Mouse (Mus musculus) heart, postnatal 4 days (tissue): Measurements from ENCODE around the gene Fez2. TPM values are rescaled to one million over a fixed set of nuclear protein-coding genes. Genes with fewer than 3 reads are reported as not detected.
A peak's percentile ranks its signal among the peaks of the same experiment; 100 is the strongest.

Experiments
- DNase-seq: peaks from one replicate; pipeline ENCODE4 v3.0.0; 2021
- total RNA-seq, 2 experiments: library from RNA; stranded (reverse); gene quantifications; 2 replicates each; pipeline ENCODE4 v1.2.3; 2021

Gene Fez2
- total RNA-seq, 2 experiments from 2014 or later = 81.9 to 84.0 TPM

DNA sequence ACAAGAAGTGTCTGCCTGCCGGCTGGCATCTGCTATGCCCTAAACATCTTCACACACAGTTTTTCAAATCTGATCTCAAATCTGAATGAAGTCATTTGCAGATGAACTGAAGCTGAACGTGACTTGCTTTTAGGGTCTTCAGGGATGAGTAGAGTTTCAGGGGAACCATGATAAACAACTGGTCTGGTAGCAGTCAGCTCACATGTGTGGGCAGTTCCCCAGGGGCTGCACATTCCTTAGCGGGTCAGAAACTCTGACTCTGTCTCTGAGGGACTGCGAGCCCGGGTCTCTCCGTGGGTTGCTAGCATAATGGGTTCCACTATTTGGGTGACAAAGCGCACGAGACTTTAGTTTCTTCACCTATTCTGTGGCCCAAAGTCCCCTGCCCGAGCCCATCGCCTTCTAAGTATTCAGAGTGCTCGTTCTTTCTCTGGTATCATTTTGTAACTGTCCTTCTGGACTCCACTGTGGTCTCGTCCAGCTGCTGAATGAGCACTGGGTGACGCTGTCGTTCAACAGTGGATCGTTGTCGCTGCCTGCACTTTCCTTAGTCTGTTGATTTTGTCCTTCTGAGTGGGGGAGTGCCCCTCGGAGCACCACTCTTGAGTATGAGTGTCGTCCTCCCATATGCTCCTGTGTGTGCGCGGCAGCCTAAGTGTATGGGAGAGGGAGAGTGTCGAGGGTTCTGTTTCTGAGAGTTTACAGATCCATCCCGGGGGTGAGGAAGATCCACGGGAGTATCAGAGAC lies 53.2 kb downstream of the Fez2 start:
- DNase-seq = no peak

DNA sequence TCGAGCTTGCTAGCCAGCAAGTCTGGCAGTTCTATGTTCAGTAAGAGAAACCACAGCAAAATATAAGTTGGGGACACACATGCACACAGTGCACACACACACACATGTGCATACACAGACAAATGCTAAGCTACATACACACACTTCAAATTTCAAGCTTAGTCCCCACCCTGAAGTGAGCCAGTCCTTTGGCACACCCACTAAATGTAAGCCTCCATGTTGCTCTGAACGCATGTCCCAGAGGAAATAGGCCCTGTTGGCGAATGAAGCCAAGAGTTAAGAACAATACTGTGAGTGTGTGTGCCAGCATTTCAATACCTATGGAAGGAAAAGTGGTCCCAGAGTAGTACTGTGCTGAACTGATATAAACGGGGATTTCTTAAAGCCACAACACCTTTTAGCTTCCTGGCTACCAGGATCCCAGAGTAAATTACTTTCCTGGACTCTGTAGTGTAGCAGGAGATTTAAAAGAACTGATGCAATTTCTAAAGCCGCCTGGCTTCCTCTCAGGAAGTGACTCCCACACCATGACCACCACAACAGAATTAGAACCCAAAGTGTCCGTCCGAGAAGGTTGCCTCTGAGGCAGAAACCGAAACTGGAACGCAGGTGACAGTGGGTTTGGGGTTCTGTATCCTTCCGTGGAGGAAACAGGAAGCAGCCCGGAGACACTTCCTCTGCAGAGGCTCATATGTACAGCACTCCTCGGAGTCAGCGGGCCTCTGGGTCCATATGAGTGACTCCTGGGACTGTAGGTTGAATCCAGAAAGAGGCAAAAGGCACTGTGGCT lies 55.8 kb downstream of the Fez2 start:
- DNase-seq = peak; percentile 48

GRCm38 (mm10) chr17:78358251-78358726 lies 59.7 kb downstream of the Fez2 start:
- no peak for DNase-seq

DNA sequence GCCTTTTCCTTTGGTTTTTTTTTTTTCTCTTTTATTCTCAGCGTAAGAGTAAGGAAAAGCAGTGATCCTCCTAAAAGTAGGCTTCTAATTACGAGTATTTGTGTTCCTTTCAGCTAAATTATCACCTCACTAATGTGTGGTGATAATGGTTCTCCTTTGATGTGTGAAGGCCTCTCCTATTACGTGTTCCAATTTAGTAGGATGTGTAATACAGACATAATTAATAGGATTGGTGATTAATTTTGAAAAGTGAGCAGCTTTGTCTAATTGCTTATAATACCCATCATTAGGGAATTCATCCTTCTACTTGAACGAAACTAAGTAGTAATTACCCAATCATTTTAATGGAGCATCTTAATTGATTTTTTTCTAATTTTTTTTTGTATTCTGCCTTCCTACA lies 60.2 kb downstream of the Fez2 start:
- DNase-seq = no peak

DNA sequence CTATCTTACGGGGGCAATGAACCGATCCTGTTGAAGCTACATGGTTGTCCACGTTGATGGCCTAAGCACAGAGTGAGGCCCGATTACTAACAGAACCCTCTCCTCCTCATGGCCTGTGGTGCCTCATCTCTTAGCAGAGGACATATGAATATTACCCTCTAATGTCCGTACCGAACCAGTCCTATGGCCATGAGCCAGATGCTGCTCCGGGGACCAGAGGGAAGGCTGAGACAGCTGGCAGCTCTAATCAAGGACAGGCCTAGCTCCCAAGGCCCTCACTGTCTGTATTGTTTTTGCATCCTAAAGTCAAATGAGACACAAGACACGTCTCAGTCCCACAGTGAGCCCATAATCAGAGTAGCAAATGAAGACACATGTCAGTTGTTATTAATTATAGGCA lies 62.3 kb downstream of the Fez2 start:
- DNase-seq = no peak

DNA sequence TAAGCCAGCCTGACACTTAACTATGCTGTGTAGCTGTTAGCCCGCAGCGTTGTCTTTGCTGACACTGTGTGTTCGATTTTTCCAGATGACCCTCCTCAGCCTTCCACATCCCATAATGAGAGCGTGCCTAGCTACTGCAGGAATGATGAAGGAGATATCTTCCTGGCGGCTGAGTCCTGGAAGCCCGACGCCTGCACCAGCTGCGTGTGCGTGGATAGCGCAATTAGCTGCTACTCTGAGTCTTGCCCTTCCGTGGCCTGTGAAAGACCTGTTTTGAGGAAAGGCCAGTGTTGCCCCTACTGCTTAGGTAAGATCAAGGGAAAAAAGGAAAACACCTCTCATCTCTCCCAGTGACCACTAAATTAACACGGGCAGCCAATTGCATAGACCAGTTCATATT lies 63.1 kb downstream of the Fez2 start:
- DNase-seq = no peak

DNA sequence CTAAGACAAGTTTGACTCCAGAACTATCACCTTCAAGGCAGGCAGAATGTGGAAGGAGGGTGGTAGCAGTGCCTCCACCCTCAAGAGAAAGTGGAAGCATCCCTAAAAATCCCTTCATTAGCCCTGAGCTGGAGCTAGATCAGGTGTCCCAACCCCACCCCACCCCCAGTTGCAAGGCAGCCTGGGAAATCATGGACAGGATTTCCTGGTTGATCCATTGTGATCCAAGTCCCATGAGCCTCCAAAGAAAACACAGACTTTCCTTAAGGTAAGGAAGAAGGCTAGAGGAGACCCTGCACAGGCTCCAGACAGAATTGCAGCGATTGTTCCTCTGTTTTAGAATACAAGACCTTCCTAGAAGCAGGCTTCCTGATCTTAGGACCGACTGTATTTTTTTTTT lies 63.5 kb downstream of the Fez2 start:
- no peak for DNase-seq

GRCm38 (mm10) chr17:78352500-78352855 lies 65.5 kb downstream of the Fez2 start:
- DNase-seq = no peak

DNA sequence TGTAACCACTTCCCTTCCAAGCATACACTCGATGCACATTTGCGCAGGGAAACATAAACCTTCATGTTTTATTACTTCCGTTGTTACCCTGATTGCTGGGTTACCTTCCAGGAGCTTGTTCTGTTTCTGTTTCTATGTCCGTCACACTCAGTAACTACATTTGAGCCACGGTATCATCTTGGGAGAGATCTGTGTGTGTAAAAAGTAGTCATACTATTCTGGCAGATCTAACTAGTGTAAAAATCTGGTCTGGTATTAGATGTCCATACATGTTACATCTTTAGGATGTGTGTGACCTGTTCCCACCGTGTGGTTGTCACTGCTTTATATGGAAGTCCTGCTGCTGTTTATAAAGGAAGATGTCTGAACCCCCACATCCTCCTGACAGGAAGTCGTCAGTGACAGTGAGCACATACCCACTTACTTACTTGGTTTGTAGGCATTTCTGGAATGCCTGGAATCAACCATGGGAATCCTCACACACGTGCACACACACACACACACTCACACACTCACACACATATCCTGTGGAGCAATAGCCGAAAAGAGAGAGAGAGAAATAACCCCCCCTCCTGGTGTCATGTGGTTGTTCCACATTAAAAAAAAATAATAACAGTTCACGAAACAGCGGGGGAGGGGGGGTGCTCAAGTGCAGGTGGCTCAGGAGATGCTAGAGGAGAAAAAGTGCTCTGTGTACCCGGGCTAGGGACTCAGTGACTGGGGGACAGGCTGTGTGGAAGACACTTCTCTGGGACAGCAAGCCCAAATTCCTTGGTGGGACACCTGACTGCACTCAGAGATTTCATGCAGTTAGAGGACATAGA lies 66.1 kb downstream of the Fez2 start:
- no peak for DNase-seq

DNA sequence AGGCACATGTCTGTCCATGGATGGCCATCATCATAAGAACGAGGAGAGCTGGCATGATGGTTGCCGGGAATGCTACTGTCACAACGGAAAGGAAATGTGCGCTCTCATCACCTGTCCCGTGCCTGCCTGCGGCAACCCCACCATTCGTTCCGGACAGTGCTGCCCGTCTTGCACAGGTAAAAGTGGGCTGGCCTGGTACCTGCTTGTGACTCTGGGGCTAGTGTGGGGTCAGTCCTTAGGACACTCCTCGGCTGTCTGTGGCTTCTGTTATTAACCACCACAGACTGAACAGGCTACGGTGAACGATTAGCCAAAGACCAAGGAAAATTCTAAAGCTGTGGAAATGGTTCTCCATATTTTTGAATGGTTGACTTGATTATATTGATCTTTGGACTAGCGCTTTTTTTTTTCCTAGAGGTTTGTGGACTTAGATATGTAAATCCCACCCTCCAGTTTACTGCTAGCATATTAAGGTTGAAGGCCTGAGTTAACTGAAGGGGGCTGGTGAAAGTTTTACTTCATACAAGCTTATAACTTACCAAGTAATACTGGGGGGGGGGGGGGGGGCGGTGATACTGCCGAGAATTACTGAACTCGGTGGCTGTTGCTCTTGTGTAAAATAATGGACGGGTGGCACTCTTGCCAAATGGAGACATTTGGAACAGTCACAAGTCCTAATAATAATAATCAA lies 70.7 kb downstream of the Fez2 start:
- DNase-seq = no peak

DNA sequence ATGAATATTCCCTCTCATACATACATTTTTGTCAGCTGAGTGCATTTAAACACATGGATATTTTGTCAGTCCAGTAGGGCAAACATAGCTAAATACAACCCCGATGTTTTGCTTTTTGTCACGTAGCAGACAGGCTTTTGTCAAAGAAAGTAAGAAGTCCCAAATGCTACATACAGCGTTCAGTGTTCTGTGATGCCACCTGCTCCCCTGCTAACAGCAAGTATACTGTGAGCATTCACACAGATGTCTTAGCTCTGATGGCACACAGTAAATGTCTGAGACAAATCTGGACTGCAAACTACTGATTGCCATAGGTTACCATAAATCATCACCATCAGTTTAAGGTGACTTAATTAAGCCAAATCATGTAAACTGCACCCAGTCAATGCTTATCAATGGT lies 74.3 kb downstream of the Fez2 start:
- DNase-seq = no peak

- DNase-seq = no peak
Observed at GRCm38 (mm10) chr17:78335250-78335649, 82.7 kb downstream of the Fez2 start.

DNA sequence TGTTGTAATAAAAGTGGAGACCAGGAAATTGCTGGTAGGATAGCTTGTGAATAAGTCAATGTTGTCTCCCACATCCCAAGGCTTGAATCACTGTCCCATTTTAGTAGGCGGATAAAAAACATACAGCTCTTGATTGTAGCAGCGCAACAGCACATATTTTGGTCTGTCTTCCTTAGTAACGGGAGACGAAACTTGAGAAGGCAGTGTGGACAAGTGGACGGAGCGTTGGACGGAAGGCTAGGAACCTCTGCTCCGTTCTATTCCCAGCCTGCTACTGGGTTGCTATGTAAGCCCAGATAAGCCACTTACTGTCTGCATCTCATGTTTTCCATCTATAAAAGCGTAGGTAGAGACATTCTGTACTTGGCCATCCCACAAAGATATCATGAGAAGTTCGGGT lies 84.7 kb downstream of the Fez2 start:
- DNase-seq = no peak

- no peak for DNase-seq
Observed at GRCm38 (mm10) chr17:78331438-78331837, 86.5 kb downstream of the Fez2 start.

GRCm38 (mm10) chr17:78328287-78328686 lies 89.7 kb downstream of the Fez2 start:
- no peak for DNase-seq

- DNase-seq = no peak
Observed at GRCm38 (mm10) chr17:78327187-78327586, 90.8 kb downstream of the Fez2 start.

GRCm38 (mm10) chr17:78326381-78326780 lies 91.6 kb downstream of the Fez2 start:
- no peak for DNase-seq

GRCm38 (mm10) chr17:78325761-78326332 lies 92.1 kb downstream of the Fez2 start:
- no peak for DNase-seq

DNA sequence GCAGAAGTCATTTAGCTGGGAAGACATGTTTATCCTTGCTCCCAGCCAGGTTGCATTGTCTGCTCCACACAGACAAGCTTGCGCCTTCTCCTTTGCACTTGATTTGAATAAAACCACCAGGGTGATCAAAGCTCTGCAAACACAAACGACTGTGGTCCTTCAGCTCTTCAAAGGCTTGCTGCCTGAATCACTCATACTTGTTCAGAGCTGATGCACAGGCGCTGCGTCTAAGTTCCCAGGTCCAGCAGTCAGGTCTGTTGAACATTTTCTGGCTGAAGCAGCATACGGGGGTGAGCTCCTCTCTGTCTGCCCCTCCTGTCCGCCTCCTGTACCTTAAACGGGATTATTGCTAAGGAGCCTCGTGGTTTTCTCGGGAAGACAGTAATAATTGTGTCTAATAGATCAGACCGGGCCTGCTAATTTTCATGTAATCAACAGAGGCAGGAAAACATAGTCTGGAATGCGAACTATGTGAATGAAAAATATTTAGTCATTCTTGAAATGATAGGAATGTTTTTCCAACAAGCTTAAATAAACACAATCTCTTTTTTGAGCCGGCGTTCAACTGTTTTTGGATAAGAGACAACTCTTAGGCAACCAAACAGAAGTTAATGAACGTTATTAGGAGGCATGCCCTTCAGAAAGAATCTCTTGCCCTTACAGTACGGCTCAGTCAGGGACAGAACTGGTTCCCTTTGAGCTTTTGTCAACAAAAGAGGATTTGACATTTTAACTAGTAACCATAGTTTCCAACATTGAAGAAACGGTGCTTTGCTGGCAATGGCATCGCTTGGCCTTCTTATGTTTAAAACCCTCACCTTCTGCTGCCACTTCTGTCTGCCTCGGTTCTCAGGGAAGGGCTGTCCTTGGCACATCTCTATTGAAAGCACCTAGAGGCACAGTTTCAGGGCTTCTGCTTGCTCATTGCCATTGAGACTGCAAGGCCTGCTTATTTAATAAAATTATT lies 95.3 kb downstream of the Fez2 start:
- no peak for DNase-seq

GRCm38 (mm10) chr17:78321216-78321835 lies 96.6 kb downstream of the Fez2 start:
- DNase-seq = no peak
